Mouse (Mus musculus) adrenal gland, adult 18-20 months (tissue): Measurements from ENCODE around the gene Zfp62. TPM values are rescaled to one million over a fixed set of nuclear protein-coding genes. Genes with fewer than 3 reads are reported as not detected.

Experiments used
- total RNA-seq, 2 experiments: library from RNA; stranded (reverse); gene quantifications; 1 replicate in 1 of 2; 2 replicates in 1 of 2; pipeline ENCODE4 v1.2.3; 2021

The Zfp62 gene
- total RNA-seq, 2 experiments from 2014 or later, result 27.0 to 34.6 TPM

Other genes starting within 250 kb of the Zfp62 start
- under 1 TPM in 1 of 2 experiments, not detected in 1; 0.16 TPM for gene Olfr56, start 224.4 kb upstream of the Zfp62 start, total RNA-seq
- 1 to 10 TPM; 2.2 to 3.1 TPM for gene 9930111J21Rik1, start 223.9 kb upstream of the Zfp62 start, total RNA-seq
- gene Gm12185, start 211.1 kb upstream of the Zfp62 start, total RNA-seq, result 1 to 10 TPM; 3.5 to 6.5 TPM
- gene Tgtp1, start 209.1 kb upstream of the Zfp62 start, total RNA-seq, result 10 to 100 TPM in 1 of 2 experiments, 1 to 10 TPM in 1; 3.1 to 17.3 TPM
- 1 to 10 TPM; 3.2 to 6.1 TPM for gene 9930111J21Rik2, start 152.1 kb upstream of the Zfp62 start, total RNA-seq
- 10 to 100 TPM in 1 of 2 experiments, 1 to 10 TPM in 1; 4.3 to 18.2 TPM for gene Tgtp2, start 139.1 kb upstream of the Zfp62 start, total RNA-seq
- 1 to 10 TPM; 7.3 to 9.4 TPM for gene Ifi47, start 126.7 kb upstream of the Zfp62 start, total RNA-seq
- 1 to 10 TPM; 1.2 to 4.1 TPM for gene Olfr1396, start 88.4 kb upstream of the Zfp62 start, total RNA-seq
- gene Olfr1395, start 61.0 kb upstream of the Zfp62 start, total RNA-seq, result not detected
- not detected for gene Olfr1394, start 48.9 kb upstream of the Zfp62 start, total RNA-seq
- gene Btnl9, start 16.1 kb upstream of the Zfp62 start, total RNA-seq, result 10 to 100 TPM; 26.2 to 32.8 TPM
- gene Mgat1, start 40.9 kb downstream of the Zfp62 start, total RNA-seq, result 100 to 1,000 TPM; 114 to 141 TPM
- gene Olfr1393, start 75.0 kb downstream of the Zfp62 start, total RNA-seq, result not detected
- under 1 TPM in 1 of 2 experiments, not detected in 1; 0.10 TPM for gene Olfr1392, start 82.0 kb downstream of the Zfp62 start, total RNA-seq
- gene Olfr10, start 101.4 kb downstream of the Zfp62 start, total RNA-seq, result not detected
- not detected for gene Olfr1391, start 119.5 kb downstream of the Zfp62 start, total RNA-seq
- gene Olfr1390, start 131.9 kb downstream of the Zfp62 start, total RNA-seq, result not detected
- gene Olfr1389, start 219.8 kb downstream of the Zfp62 start, total RNA-seq, result not detected
- under 1 TPM in 1 of 2 experiments, not detected in 1; 0.17 TPM for gene Olfr1388, start 233.3 kb downstream of the Zfp62 start, total RNA-seq